Mouse (Mus musculus) erythroblast, adult 5-6 weeks (primary cell): ENCODE data around the gene Nav2. TPM values are rescaled to one million over a fixed set of nuclear protein-coding genes. Genes with fewer than 3 reads are reported as not detected.

ENCODE experiments used
- ATAC-seq: replicated peaks from 2 replicates; pipeline ENCODE4 v1.8.0; 2016; ENCODE audit warnings: moderate number of reproducible peaks, mild to moderate bottlenecking, moderate TSS enrichment, inconsistent platforms; ENCODE audit not compliant: poor library complexity, low FRiP score, severe bottlenecking
- total RNA-seq, 2 experiments: library from RNA; stranded (forward) in 1 of 2; stranded (reverse) in 1 of 2; fragments of 150-400 nt in 1 of 2; fragments of 200-764, 138-1000 nt in 1 of 2; gene quantifications; 2 replicates each; pipeline versions ENCODE4 v1.2.3 to v1.2.4; 2015 to 2017; ENCODE audit warnings: low replicate concordance in 2 of 2

Gene Nav2
- total RNA-seq (2015; ENCODE audit: low replicate concordance) (1.9 and 5.6 TPM in 2 replicates), total RNA-seq (2017; ENCODE audit: low replicate concordance) (3.9 and 4.6 TPM in 2 replicates)

- ATAC-seq = no peak
These were observed at the start of gene Nav2 for GRCm38 (mm10) chr7:48908521-48909341. Gene Nav2, plus strand, starts transcription at chr7:48908716.

GRCm38 (mm10) chr7:48859362-48859761 lies 49.2 kb upstream of the Nav2 start:
- no peak for ATAC-seq

GRCm38 (mm10) chr7:48860948-48861347 lies 47.6 kb upstream of the Nav2 start:
- ATAC-seq = no peak

GRCm38 (mm10) chr7:48861796-48862195 lies 46.7 kb upstream of the Nav2 start:
- ATAC-seq = no peak

DNA sequence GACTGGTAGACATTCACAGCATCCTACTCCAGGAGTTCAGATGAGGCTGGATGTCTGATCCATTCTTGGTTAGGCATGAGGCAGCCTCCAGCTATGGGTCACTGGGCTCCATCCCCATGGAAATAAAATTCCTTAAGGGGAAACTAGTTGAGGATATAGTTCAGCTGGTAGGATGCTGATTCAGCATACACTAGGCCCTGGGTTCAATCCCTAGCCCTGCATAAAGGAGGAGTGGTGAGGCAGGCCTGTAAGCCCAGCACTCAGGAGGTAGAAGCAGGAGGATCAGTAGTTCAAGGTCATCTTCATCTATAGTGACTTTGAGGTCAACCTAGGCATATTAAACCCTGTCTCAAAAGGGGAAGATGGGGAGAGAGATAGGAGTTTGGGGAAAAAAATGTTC lies 44.3 kb upstream of the Nav2 start:
- ATAC-seq = no peak

- ATAC-seq = no peak
These were observed 43.7 kb upstream of the Nav2 start for GRCm38 (mm10) chr7:48864671-48865458.

- ATAC-seq = peak; percentile 32; the same call in 1 of the 2 replicates
These were observed 40.9 kb upstream of the Nav2 start for GRCm38 (mm10) chr7:48867576-48867975.

DNA sequence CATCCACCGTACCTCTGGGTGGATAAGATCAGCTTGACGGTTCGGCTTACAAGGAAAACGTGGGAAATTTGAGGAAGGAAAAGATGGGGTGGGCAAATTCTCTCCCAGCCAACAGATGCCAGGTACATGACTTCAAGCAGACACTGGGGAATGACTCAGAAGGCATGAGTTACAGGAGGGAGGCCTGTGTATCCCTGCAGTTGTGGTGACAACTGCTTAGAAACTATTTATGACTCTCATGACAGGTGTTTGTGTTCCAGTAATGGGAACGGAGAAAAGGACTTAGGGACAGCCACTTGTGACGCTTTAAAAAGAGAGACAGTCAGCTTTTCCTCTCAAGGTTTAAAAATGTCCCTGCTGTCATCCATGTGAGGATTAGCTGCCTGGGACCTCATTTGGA lies 38.4 kb upstream of the Nav2 start:
- ATAC-seq = no peak

- no peak for ATAC-seq
These were observed 37.8 kb upstream of the Nav2 start for GRCm38 (mm10) chr7:48870579-48871180.

DNA sequence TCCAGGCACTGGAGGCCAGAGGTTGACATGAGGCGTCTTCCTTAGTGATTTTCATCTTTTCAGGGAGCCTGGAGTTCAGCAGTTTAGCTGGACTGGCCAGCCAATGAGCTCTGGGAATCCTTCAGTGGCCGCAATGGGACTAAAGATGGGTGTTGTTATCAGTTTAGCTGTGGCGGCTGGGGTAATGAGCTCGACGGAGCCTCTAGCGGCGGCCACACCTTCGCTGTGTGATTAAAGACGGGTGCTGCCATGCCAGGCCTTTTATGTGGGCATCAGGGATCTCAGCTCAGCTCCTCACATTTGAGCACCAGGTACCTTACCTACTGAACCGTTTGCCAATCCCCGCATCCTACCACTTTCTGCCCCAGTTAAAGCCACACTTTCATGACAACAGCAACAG lies 37.2 kb upstream of the Nav2 start:
- peak; percentile 59; the same call in 1 of the 2 replicates for ATAC-seq

DNA sequence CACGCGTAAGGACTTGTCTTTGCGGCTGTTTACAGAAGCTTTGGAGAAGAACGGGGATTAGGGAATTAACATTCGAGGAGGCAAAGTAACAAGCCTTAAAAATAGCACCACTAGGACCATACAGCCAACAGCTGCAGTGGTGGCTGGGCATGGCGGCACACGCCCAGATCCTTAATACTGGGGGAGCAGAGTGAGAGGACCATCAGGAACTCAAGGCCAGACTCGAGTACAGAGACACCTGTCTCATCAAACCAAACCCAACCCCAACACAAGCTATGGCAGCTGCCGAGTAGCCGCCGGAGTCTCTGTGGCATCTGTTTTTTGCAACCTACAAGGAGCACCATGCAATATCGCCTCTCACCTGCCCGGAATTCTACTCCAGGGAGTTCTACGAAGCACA lies 33.4 kb upstream of the Nav2 start:
- ATAC-seq = no peak

DNA sequence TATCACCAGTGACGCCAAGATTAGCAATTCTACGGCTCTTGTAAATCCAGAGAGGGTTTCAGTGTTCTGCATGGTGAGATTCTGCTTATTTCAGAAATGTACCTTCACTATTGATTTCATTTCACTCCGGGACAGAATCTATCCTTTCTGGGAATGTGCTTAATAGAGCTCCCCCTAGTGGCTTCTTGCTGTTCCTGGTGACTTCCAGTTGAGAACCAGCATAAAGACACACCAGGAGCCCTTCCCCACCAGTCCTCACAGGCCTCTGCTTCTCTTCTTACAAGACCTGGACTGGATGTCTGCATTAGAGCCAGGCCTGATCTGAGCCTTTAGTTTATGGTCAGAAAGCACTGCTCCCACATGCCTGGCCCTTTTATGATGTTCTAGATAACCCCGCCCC lies 32.0 kb upstream of the Nav2 start:
- ATAC-seq = no peak

DNA sequence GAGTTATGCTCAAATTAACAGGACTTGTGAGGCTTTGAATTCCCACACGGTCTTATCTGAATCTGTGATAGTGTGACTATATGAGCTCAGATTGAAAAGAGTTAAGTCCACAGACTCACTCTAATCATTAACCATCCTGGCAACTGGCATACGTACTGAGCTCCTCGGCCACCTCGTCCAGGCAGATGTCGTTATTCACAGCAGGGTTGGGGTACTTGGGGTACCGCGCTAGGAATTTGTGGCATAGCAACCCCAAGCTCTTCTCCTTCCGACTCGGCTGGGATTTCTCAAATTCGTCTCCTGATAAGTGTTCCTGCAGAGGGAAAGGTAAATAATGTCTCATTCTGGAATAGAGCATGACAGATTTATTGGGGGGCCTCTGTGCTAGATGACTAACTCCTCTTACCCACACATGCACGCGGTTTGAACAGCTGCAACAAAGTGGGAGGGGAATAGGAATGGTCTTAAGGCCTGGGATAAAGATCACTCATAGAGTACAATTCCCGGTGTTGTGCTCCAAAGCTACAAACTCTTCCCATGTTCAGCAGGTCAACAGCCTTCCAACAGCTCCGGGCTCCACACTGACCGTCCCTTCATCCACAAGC lies 30.6 kb upstream of the Nav2 start:
- ATAC-seq = no peak

GRCm38 (mm10) chr7:48879574-48879973 lies 28.9 kb upstream of the Nav2 start:
- 0 out of 2 replicates have a peak, but pooled peaks have one; percentile 30 for ATAC-seq

DNA sequence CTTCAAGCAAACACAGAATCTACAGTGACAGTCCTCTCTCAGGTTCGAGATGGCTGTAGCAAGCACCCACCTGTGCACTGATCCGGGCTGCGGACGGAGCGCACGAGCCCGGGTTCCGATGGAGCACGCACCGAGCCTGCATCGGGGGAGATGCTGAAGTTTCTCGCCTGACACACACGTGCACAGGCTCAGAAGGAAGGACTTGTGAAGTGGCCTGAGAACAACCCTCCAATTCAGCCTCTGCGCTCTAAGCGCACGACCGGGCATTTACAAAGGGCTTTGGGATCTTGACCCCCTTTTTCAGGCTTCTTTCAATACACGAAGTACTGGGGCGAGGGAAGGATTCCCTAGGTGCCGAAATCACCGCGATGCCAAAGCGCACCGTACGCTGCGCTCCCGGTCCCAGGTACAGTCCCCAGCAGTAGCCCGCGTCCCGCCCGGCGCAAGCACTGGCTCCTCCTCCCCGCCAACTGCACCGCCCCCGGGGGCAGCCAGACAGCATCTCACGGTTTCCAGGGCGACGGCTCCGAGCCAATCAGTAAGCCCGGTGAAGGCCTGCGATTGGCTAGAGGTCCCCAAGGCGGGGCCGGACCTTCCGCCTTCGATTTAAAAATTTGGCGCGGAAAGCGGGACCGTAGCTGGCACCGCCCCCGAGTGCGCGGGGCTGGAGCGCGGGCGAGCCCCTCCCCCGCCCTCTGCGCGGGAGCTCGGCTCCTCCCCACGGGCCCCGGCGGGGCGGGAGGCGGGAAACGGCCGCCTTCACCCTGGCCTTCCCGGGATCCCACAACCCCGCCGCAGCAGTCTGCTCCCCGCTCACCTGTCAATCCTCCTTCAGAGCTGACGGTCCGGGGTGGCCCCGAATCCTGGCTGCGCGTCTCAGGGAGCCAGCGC lies 27.7 kb upstream of the Nav2 start:
- ATAC-seq = peak; percentile 86

GRCm38 (mm10) chr7:48881486-48881885 lies 27.0 kb upstream of the Nav2 start, which contains the start of gene E2f8:
Gene E2f8, minus strand, starts transcription at chr7:48881596.
- peak; percentile 62 for ATAC-seq

DNA sequence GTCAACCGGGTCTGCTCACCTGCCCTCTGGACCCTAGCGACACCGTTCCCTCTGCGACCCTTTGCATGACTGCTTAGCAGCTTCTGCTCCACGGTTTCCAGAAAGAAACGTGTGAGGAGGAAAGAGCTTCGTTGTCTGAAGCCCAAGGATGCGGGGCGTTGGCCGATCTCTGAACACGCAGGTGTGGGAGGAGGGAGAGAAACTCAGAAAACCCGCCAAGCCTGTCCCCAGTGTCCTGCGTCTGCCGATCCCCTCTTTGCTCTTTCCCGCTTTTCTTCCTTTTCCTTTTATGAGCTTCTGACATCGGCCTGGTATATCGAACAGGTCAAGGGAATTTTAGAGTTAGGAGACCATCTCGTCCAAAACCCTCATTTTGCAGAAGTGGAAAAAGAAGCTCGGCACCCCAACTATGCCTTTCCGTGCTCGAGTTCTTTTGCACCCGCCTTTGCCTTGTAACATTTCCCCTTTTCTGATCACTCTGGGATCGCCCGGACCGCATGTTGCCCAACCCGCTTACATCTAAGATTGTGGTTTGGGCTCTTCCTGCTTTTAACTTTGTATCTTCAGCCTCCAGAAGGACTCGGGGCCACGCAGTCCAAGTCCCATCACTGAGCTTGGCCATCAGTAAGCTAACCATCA lies 26.4 kb upstream of the Nav2 start:
- peak; percentile 48 for ATAC-seq

DNA sequence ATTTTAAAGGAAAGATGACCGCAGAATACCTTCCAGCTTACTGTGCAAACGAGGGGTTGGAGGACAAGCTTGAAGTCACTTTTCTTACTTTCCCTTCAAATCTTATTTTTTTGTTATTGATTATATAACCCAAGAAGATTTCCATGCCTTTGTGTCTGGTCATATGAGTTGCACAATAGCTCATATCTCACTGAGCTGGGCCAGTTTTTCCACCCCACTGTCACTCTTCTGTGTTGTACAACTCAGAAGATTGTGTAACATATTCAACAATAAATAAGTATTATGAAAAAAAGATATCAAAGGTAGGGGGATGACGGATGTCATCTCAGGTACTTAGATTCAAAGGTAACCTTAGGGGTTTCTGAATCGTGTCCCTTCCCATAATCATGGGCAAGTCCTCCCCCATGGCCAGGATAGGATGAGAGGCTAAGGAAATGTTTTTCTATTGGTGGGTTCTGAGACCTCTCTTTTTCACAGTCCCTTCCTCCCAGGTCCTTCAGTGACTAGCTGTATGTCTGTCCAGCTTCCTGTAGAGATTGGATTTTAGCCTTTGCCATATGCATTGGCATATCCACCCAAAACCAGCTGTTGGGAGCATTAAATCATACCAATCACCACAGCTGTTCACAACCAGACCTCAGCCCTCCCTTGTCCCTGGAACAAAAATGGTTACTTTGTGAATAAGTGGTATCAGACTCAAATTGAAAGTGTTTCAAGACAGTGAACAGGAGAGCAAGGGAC lies 24.8 kb upstream of the Nav2 start:
- ATAC-seq = no peak
